Mouse (Mus musculus): Measurements from ENCODE around the gene Hsd17b2. TPM values are rescaled to one million over a fixed set of nuclear protein-coding genes. Genes with fewer than 3 reads are reported as not detected.
A peak's percentile ranks its signal among the peaks of the same experiment; 100 is the strongest.

The Hsd17b2 gene
- polyA plus RNA-seq, 1 experiment = 85.7 TPM

DNA sequence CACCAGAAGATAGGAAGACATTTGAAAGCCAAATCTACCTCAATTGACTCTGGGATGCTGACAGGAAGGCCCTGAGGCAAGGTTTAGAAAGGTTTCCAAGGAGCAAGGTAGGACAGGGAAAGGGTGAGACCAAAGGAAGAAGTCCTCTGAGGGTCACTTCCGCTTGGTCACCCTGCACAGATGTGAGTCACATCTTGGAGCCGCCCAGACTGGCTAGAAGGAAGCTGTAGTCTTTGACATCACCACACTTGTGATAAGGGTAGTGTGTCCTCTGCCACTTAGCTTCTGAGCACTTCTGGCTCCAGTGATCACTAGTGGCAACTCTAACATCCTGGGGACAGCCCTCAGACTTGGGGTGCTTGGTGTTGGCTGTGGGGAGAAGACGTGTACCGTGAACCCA is 4.4 kb downstream of the Hsd17b2 start:
- WGBS = 71% methylated on average over 4 of the region's 4 CpGs
- no peak for TF ChIP-seq POLR2A (IDR thresholded peaks at IDR 0.05; ENCODE audit: low read depth, low read length)
- no peak for TF ChIP-seq CTCF (IDR thresholded peaks at IDR 0.05; ENCODE audit: extremely low read depth, insufficient read length, insufficient replicate concordance, low read depth, low read length)
- peak overlapping the region; percentile 61 for H3K27ac ChIP-seq (ENCODE audit: insufficient read depth, low read depth, low read length)

DNA sequence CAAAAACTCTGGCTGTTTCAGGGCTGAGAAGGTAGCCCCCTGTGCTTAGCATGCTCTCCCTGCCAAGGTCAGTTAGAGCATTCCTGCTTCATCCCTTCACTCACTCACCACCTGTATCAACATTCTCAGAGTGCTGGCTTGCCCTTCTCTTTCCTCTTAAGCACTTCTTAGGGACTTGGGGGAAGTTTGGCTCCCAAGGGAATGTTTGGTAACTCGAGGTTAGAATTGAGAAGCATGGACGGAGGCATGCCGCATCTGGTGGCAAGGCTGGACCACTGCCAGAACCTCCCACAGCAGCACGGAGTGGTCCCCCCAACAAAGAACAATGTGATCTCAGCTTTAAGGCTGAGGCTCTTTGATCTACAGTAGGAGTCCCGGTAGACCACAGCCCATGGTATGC is 10.5 kb downstream of the Hsd17b2 start:
- WGBS = 74% methylated on average over 5 of the region's 5 CpGs
- H3K36me3 ChIP-seq (ENCODE audit: control insufficient read depth, insufficient read depth, low read length) = no peaks in the 10 kb centered on the region
- TF ChIP-seq CTCF (IDR thresholded peaks at IDR 0.05; ENCODE audit: extremely low read depth, insufficient read length, insufficient replicate concordance, low read depth, low read length) = no peak
- TF ChIP-seq POLR2A (IDR thresholded peaks at IDR 0.05; ENCODE audit: low read depth, low read length) = no peak
- no peak overlapping the region for H3K27ac ChIP-seq (ENCODE audit: insufficient read depth, low read depth, low read length)
- no peak overlapping the region for H3K4me3 ChIP-seq (ENCODE audit: low read depth, low read length)
- H3K27me3 ChIP-seq (ENCODE audit: control insufficient read depth, insufficient read depth, low read length) = no peaks in the 10 kb centered on the region
- peaks cover 28% of the 10 kb centered on the region; the same call in 1 of the 2 replicates for H3K4me1 ChIP-seq (ENCODE audit: control insufficient read depth, insufficient read depth, insufficient read length, low read length)

More for the DNA sequence above, 4.4 kb downstream of the Hsd17b2 start:
- H3K27me3 ChIP-seq (ENCODE audit: control insufficient read depth, insufficient read depth, low read length) = no peaks in the 10 kb centered on the region
- peaks cover 16% of the 10 kb centered on the region; the same call in 1 of the 2 replicates for H3K4me1 ChIP-seq (ENCODE audit: control insufficient read depth, insufficient read depth, insufficient read length, low read length)
- no peaks in the 10 kb centered on the region for H3K36me3 ChIP-seq (ENCODE audit: control insufficient read depth, insufficient read depth, low read length)
- no peak overlapping the region for H3K4me3 ChIP-seq (ENCODE audit: low read depth, low read length)

DNA sequence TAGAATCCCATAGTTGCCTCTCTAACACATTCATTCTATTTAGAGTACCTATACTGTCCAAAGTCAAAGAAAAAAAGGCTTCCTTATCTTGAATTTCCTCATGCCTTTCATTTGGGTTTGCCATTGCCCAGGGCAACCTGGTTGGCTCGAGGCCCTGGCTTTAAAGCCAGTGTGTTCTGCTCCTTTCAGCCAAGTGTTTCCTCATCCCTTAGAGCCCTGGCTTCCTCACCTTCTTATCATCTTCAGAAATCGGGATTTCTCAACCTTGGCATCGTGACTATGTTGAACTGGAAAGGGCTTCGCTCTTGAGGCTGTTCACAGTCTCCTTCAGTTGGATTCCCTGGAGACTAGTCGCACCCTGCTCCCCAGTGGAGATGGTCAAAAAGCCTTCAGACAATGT is 12.9 kb downstream of the Hsd17b2 start:
- 31% methylated on average over 5 of the region's 5 CpGs for WGBS
- TF ChIP-seq POLR2A (IDR thresholded peaks at IDR 0.05; ENCODE audit: low read depth, low read length) = no peak
- no peak for TF ChIP-seq CTCF (IDR thresholded peaks at IDR 0.05; ENCODE audit: extremely low read depth, insufficient read length, insufficient replicate concordance, low read depth, low read length)

DNA sequence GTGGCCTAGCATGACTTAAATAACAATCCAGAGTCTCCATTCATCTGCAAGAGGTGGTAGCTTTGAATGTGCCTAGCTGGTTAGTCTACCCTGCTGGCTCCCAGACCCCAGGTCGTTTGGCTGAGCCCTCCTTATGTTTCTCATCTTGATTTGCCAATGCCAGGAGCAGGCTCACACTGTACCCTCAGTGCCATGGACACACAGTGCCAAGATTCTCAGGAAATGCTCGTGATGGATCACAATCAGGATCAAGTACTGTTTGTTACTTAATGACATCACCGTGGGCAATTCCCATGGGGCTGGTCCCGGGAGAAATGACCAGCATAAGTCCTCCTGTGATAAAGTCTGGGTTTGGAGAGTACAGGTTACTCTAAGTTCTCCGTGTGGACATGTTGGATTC is 14.2 kb downstream of the Hsd17b2 start:
- Histone ChIP-seq H3K4me1 (ENCODE audit: control insufficient read depth, insufficient read depth, insufficient read length, low read length) (peaks cover 37% of the 10 kb centered on the region; the same call in 1 of the 2 replicates), H3K27me3 (ENCODE audit: control insufficient read depth, insufficient read depth, low read length) (no peaks in the 10 kb centered on the region), H3K4me3 (ENCODE audit: low read depth, low read length) (no peak overlapping the region), H3K36me3 (ENCODE audit: control insufficient read depth, insufficient read depth, low read length) (no peaks in the 10 kb centered on the region), H3K27ac (ENCODE audit: insufficient read depth, low read depth, low read length) (no peak overlapping the region)
- TF ChIP-seq CTCF (IDR thresholded peaks at IDR 0.05; ENCODE audit: extremely low read depth, insufficient read length, insufficient replicate concordance, low read depth, low read length) = no peak
- no peak for TF ChIP-seq POLR2A (IDR thresholded peaks at IDR 0.05; ENCODE audit: low read depth, low read length)
- 54% methylated on average over 5 of the region's 5 CpGs for WGBS

More for the DNA sequence above, 12.9 kb downstream of the Hsd17b2 start:
- no peaks in the 10 kb centered on the region for H3K36me3 ChIP-seq (ENCODE audit: control insufficient read depth, insufficient read depth, low read length)
- H3K27ac ChIP-seq (ENCODE audit: insufficient read depth, low read depth, low read length) = peak overlapping the region; percentile 72
- H3K27me3 ChIP-seq (ENCODE audit: control insufficient read depth, insufficient read depth, low read length) = no peaks in the 10 kb centered on the region
- H3K4me3 ChIP-seq (ENCODE audit: low read depth, low read length) = no peak overlapping the region
- H3K4me1 ChIP-seq (ENCODE audit: control insufficient read depth, insufficient read depth, insufficient read length, low read length) = peaks cover 37% of the 10 kb centered on the region; the same call in 1 of the 2 replicates

DNA sequence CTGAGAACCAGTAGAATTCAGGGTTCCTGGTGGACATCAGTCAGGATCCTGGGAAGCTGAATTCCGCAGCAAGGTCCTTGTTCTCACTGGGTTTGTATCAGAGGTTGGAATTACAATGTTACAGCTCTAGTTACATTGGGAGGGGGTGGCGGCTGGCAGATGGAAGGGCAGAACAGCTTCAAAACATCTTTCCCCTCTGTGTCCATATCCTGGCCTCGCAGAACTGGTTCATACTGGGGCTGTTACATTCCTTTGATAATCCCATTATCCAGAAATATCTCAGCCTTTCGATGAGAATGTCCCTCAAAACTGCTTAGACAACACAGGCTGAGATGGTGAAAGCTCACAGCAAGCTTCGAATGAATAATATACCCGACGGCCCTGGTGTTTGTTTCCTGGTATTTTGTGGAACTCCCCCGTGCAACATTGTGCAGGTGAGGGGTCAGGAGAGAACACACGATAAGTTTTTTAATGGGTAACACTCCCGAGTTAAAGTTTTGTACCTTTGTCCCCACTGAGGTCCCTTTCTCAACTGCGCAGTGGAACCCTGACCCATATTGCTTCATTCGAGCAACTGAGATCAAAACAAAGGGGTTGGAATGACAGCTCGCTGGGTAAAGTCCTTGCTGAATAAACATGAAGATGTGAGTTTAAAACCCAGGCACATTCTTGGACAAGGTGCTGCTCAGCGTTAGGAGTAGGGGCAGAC is 16.6 kb downstream of the Hsd17b2 start:
- Histone ChIP-seq H3K36me3 (ENCODE audit: control insufficient read depth, insufficient read depth, low read length) (no peaks in the 10 kb centered on the region), H3K27me3 (ENCODE audit: control insufficient read depth, insufficient read depth, low read length) (no peaks in the 10 kb centered on the region), H3K4me3 (ENCODE audit: low read depth, low read length) (no peak overlapping the region), H3K4me1 (ENCODE audit: control insufficient read depth, insufficient read depth, insufficient read length, low read length) (peaks cover 37% of the 10 kb centered on the region; the same call in 1 of the 2 replicates), H3K27ac (ENCODE audit: insufficient read depth, low read depth, low read length) (peak overlapping the region; percentile 39)
- TF ChIP-seq CTCF (IDR thresholded peaks at IDR 0.05; ENCODE audit: extremely low read depth, insufficient read length, insufficient replicate concordance, low read depth, low read length) (no peak), POLR2A (IDR thresholded peaks at IDR 0.05; ENCODE audit: low read depth, low read length) (no peak)
- WGBS = 34% methylated on average over 14 of the region's 14 CpGs

DNA sequence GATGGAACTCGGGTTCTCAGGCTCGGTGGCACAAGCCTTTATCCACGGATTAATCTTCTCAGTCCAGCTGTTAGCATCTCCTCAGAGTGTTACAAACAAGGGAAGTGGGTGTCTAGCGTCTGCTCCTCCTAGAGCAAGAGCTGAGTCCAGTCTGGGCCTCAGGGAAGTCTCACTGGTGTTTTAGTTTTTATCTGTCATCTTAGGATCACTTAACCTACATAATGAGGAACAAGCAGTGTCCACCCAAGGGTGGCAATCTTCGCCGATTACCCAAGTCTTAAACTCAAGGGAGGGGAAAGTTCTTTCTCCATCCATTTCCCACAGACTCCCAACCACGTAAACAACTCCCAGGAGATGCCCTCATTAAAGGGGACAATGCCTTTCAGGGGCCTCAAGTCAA is 24.8 kb downstream of the Hsd17b2 start:
- 76% methylated on average over 7 of the region's 7 CpGs for WGBS
- Histone ChIP-seq H3K4me1 (ENCODE audit: control insufficient read depth, insufficient read depth, insufficient read length, low read length) (no peaks in the 10 kb centered on the region), H3K36me3 (ENCODE audit: control insufficient read depth, insufficient read depth, low read length) (no peaks in the 10 kb centered on the region), H3K27ac (ENCODE audit: insufficient read depth, low read depth, low read length) (no peak overlapping the region), H3K4me3 (ENCODE audit: low read depth, low read length) (no peak overlapping the region), H3K27me3 (ENCODE audit: control insufficient read depth, insufficient read depth, low read length) (no peaks in the 10 kb centered on the region)
- no peak for TF ChIP-seq CTCF (IDR thresholded peaks at IDR 0.05; ENCODE audit: extremely low read depth, insufficient read length, insufficient replicate concordance, low read depth, low read length)
- no peak for TF ChIP-seq POLR2A (IDR thresholded peaks at IDR 0.05; ENCODE audit: low read depth, low read length)

DNA sequence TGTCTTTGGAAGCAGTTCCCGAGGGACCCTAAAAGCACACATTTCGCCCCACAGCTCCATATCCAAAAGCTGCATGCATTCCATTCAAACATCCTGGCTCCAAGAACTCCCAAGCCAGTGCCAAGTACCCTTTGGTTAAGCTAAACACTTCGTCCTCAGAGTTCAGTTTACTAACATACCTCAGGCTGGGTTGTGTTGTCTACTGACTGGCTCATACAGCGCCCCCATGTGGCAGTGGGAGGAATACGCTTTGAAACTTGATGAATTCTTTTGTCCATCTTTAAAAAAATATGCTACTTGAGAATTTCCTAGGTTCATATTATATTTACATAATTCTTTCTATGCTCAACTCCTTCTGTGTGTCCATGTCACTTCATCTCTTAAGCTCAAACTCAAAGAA is 25.9 kb downstream of the Hsd17b2 start:
- no peaks in the 10 kb centered on the region for H3K36me3 ChIP-seq (ENCODE audit: control insufficient read depth, insufficient read depth, low read length)
- no peaks in the 10 kb centered on the region for H3K4me1 ChIP-seq (ENCODE audit: control insufficient read depth, insufficient read depth, insufficient read length, low read length)
- H3K27ac ChIP-seq (ENCODE audit: insufficient read depth, low read depth, low read length) = no peak overlapping the region
- TF ChIP-seq CTCF (IDR thresholded peaks at IDR 0.05; ENCODE audit: extremely low read depth, insufficient read length, insufficient replicate concordance, low read depth, low read length) (peak; percentile 70; the same call in 1 of the 2 replicates), POLR2A (IDR thresholded peaks at IDR 0.05; ENCODE audit: low read depth, low read length) (no peak)
- no peaks in the 10 kb centered on the region for H3K27me3 ChIP-seq (ENCODE audit: control insufficient read depth, insufficient read depth, low read length)
- no peak overlapping the region for H3K4me3 ChIP-seq (ENCODE audit: low read depth, low read length)
- 50% methylated on average over 5 of the region's 5 CpGs for WGBS

Data from small intestine, adult 2 months (tissue).